Mouse (Mus musculus): Measurements from ENCODE around the gene Mkrn2.

GRCm38 (mm10) chr6:115610301-115610700 is 8.6 kb downstream of the Mkrn2 start:
- TF ChIP-seq CTCF (IDR thresholded peaks at IDR 0.05; ENCODE audit: extremely low read depth, insufficient read depth, low read length) (no peak), POLR2A (IDR thresholded peaks at IDR 0.05; ENCODE audit: extremely low read depth, insufficient read depth, low read length) (no peak)

Data from cortical plate, adult 2 months (tissue).